Mouse (Mus musculus) splenic B cell, adult 2 months (primary cell): ENCODE measurements around the gene Nup160.
A peak's percentile ranks its signal among the peaks of the same experiment; 100 is the strongest.

Source experiments
- DNase-seq: peaks from one replicate; pipeline ENCODE4 v3.0.0-alpha.2; 2011; ENCODE audit warnings: low read depth, low spot score
- H3K27me3 ChIP-seq: 2 replicates; pipeline ENCODE4 v1.6.1; 2012; ENCODE audit warnings: mild to moderate bottlenecking, low read length, moderate library complexity, mixed read lengths; ENCODE audit not compliant: control insufficient read depth, poor library complexity, insufficient read depth, severe bottlenecking
- H3K36me3 ChIP-seq: 2 replicates; pipeline ENCODE4 v1.6.1; 2012; ENCODE audit warnings: mild to moderate bottlenecking, low read length, moderate library complexity, mixed read lengths; ENCODE audit not compliant: control insufficient read depth, poor library complexity, insufficient read depth, severe bottlenecking

Nup160 gene

GRCm38 (mm10) chr2:90745740-90746537, 68.9 kb downstream of the Nup160 start:
- no peak for DNase-seq
- Histone ChIP-seq H3K27me3 (no peaks in the 10 kb centered on the region), H3K36me3 (peaks cover 9% of the 10 kb centered on the region)

GRCm38 (mm10) chr2:90746538-90746865, 69.5 kb downstream of the Nup160 start:
- no peaks in the 10 kb centered on the region for H3K27me3 ChIP-seq
- no peak for DNase-seq
- peaks cover 13% of the 10 kb centered on the region for H3K36me3 ChIP-seq

- no peak for DNase-seq
- no peaks in the 10 kb centered on the region for H3K27me3 ChIP-seq
- H3K36me3 ChIP-seq: peaks cover 13% of the 10 kb centered on the region
These were observed 70.1 kb downstream of the Nup160 start for GRCm38 (mm10) chr2:90747131-90747530.

- peaks cover 18% of the 10 kb centered on the region for H3K36me3 ChIP-seq
- H3K27me3 ChIP-seq: no peaks in the 10 kb centered on the region
- peak; percentile 13 for DNase-seq
These were observed 72.9 kb downstream of the Nup160 start for GRCm38 (mm10) chr2:90749676-90750459.

GRCm38 (mm10) chr2:90753565-90753964, 76.5 kb downstream of the Nup160 start:
- no peak for DNase-seq
- peaks cover 23% of the 10 kb centered on the region for H3K36me3 ChIP-seq
- no peaks in the 10 kb centered on the region for H3K27me3 ChIP-seq

- Histone ChIP-seq H3K27me3 (no peaks in the 10 kb centered on the region), H3K36me3 (peaks cover 23% of the 10 kb centered on the region)
- no peak for DNase-seq
These were observed 77.2 kb downstream of the Nup160 start for GRCm38 (mm10) chr2:90754188-90754587.

GRCm38 (mm10) chr2:90765123-90765522, 88.1 kb downstream of the Nup160 start:
- Histone ChIP-seq H3K36me3 (peaks cover 25% of the 10 kb centered on the region; the same call in 1 of the 2 replicates), H3K27me3 (no peaks in the 10 kb centered on the region)
- DNase-seq: no peak

- Histone ChIP-seq H3K36me3 (peaks cover 16% of the 10 kb centered on the region), H3K27me3 (no peaks in the 10 kb centered on the region)
- DNase-seq: no peak
These were observed 104.3 kb downstream of the Nup160 start for GRCm38 (mm10) chr2:90781323-90781722.

GRCm38 (mm10) chr2:90781938-90782337, 104.9 kb downstream of the Nup160 start:
- peaks cover 16% of the 10 kb centered on the region for H3K36me3 ChIP-seq
- DNase-seq: no peak
- H3K27me3 ChIP-seq: no peaks in the 10 kb centered on the region

- Histone ChIP-seq H3K27me3 (no peaks in the 10 kb centered on the region), H3K36me3 (peaks cover 15% of the 10 kb centered on the region)
- no peak for DNase-seq
These were observed 105.4 kb downstream of the Nup160 start, which contains the start of gene Agbl2 for GRCm38 (mm10) chr2:90782458-90782857. Agbl2 (plus strand) TSS chr2:90782727.

GRCm38 (mm10) chr2:90782901-90783486, 106.0 kb downstream of the Nup160 start:
- Histone ChIP-seq H3K27me3 (no peaks in the 10 kb centered on the region), H3K36me3 (peaks cover 13% of the 10 kb centered on the region)
- no peak for DNase-seq
